Mouse (Mus musculus) midbrain, embryonic 16.5 days (tissue): ENCODE measurements around the gene Smco3. TPM values are rescaled to one million over a fixed set of nuclear protein-coding genes. Genes with fewer than 3 reads are reported as not detected.

Experiments
- ATAC-seq: fragments of 200-750 bp; cut with Nextera tagmentation; 2 replicates; pipeline ENCODE4 v1.8.0; 2017; ENCODE audit warnings: moderate TSS enrichment
- H3K27ac ChIP-seq: fragments of 300-500 bp; sonication (generic); 2 replicates; pipeline ENCODE4 v1.5.1; 2014; ENCODE audit warnings: mild to moderate bottlenecking, low read length, mixed read lengths
- H3K27me3 ChIP-seq: fragments of 300-500 bp; sonication (generic); 2 replicates; pipeline ENCODE4 v1.6.1; 2014; ENCODE audit warnings: low read depth, low read length, mixed read lengths; ENCODE audit not compliant: control insufficient read depth, insufficient read depth
- H3K36me3 ChIP-seq: fragments of 300-500 bp; sonication (generic); 2 replicates; pipeline ENCODE4 v1.6.1; 2014; ENCODE audit warnings: mild to moderate bottlenecking, low read length, moderate library complexity, mixed read lengths; ENCODE audit not compliant: control insufficient read depth, insufficient read depth
- H3K4me1 ChIP-seq: fragments of 300-500 bp; sonication (generic); 2 replicates; pipeline ENCODE4 v1.6.1; 2014; ENCODE audit warnings: mild to moderate bottlenecking, low read length, mixed read lengths; ENCODE audit not compliant: control insufficient read depth, insufficient read depth
- H3K4me2 ChIP-seq: fragments of 300-500 bp; sonication (generic); 2 replicates; pipeline ENCODE4 v1.6.1; 2014; ENCODE audit warnings: mild to moderate bottlenecking, low read length, mixed read lengths
- H3K4me3 ChIP-seq: fragments of 300-500 bp; sonication (generic); 2 replicates; pipeline ENCODE4 v1.5.1; 2014; ENCODE audit warnings: low read depth, mild to moderate bottlenecking, low read length, moderate library complexity, mixed read lengths
- H3K9ac ChIP-seq: fragments of 300-500 bp; sonication (generic); 2 replicates; pipeline ENCODE4 v1.6.1; 2014; ENCODE audit warnings: low read depth, low read length, mixed read lengths
- H3K9me3 ChIP-seq: fragments of 300-500 bp; sonication (generic); replicated peaks from 2 replicates; pipeline ENCODE4 v1.6.1; 2014; ENCODE audit warnings: mild to moderate bottlenecking, low read length, mixed read lengths; ENCODE audit not compliant: control insufficient read depth, poor library complexity, severe bottlenecking
- WGBS: fragments of 180-500 bp; shearing (Covaris S2); extraction: QIAGEN DNeasy Blood & Tissue Kit; methylation state at CpG from one replicate; pipeline ENCODE4 v1.1.7; 2014; 5-methylcytosine and 5-hydroxymethylcytosine counted together
- polyA plus RNA-seq: library from polyadenylated mRNA; unstranded; fragments of >200 nt; fragmentation: Nextera tagmentation; extraction: Ambion mirVana; gene quantifications from 2 replicates; pipeline ENCODE4 v1.2.1, GENCODE M21; 2015

Smco3 gene
- polyA plus RNA-seq, 1 experiment from 2014 or later, result 1.2 TPM

DNA sequence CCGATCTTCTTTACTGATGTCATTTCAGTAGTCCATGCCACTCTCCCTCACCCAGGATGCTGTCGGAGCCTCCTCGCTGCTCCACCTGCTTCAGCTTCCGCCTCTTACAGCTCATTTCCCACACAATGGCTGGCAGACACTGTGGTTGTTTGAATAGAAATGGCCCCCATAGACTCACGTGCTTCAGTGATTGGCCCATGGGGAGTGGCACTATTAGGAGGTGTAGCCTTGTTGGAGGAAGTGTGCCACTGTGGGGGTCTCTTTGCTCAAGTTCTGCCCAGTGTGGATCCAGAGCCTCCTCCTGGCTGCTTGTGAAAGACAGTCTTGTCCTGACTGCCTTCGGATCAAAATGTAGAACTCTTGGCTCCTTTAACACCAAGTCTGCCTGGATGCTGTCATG is 39.4 kb downstream of the Smco3 start:
- no peaks in the 10 kb centered on the region for H3K27me3 ChIP-seq
- H3K27ac ChIP-seq, result no peak overlapping the region
- H3K4me2 ChIP-seq, result no peak overlapping the region
- H3K4me1 ChIP-seq, result peaks cover 9% of the 10 kb centered on the region
- no peak for ATAC-seq
- WGBS, result 54% methylated on average over 6 of the region's 6 CpGs
- H3K36me3 ChIP-seq, result no peaks in the 10 kb centered on the region
- H3K9ac ChIP-seq, result no peak overlapping the region
- no peaks in the 10 kb centered on the region for H3K9me3 ChIP-seq
- H3K4me3 ChIP-seq, result no peak overlapping the region

DNA sequence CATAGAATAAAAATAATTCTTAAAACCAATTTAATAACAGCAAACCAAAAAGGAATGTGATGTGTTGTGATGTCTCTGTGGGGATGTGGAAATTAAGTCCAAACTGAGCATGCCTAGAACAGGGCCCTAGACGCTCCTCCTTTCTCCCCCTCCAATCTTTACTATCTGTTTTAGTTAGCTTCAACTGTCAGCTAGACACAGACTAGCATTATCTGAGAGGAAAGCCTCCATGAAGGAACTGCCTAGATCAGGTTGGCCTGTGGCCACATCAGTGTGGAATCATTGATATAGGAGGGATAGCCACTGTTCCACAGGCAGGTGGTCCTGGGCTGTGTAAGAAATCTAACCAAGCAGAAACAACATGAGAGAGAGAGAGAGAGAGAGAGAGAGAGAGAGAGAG is 40.1 kb downstream of the Smco3 start:
- WGBS, result 41% methylated on average over 1 of the region's 1 CpGs
- H3K27ac ChIP-seq, result no peak overlapping the region
- no peak for ATAC-seq
- no peak overlapping the region for H3K4me3 ChIP-seq
- H3K27me3 ChIP-seq, result no peaks in the 10 kb centered on the region
- H3K4me1 ChIP-seq, result peaks cover 9% of the 10 kb centered on the region
- no peak overlapping the region for H3K9ac ChIP-seq
- no peak overlapping the region for H3K4me2 ChIP-seq
- H3K9me3 ChIP-seq, result no peaks in the 10 kb centered on the region
- H3K36me3 ChIP-seq, result no peaks in the 10 kb centered on the region

DNA sequence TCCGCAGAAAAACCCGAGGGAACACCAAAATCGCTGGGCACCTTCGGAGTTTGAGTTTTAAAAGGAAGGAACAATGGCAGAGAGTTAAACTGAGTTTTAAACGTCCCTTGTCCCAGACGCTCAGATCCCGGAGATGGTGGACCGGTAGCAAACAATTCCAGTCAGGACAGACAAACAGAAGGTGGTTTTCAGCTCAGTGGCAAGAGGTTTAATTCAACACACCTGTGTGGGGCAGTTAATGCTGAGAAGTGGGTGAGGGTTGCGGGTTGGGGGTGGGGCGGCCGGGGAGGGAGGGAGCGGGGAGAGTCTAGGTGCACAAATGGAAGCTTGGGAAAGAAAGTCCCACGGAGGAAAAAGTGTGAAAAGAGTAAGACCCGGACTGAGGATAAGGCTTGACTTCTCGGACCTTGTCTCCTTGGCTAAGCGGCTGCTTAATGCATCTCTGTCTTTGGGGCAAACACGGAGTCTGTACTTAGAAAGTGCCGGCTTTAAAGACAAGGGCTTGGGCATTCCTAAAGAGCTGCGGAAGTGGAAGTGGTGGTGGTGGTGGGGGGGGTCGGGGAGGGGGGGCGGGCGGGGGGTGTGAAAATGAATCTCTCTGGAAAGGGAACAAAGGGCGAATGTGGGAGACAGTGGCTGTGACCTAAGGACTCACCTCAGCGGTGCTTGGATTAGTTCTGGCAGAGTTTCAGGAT is 41.3 kb downstream of the Smco3 start:
- Histone ChIP-seq H3K27ac (no peak overlapping the region), H3K4me1 (peaks cover 9% of the 10 kb centered on the region), H3K9me3 (no peaks in the 10 kb centered on the region), H3K4me2 (peak overlapping the region; percentile 58), H3K4me3 (peak overlapping the region; percentile 29), H3K9ac (no peak overlapping the region), H3K36me3 (no peaks in the 10 kb centered on the region), H3K27me3 (no peaks in the 10 kb centered on the region)
- under 1% methylated on average over 19 of the region's 24 CpGs for WGBS
- 0 out of 2 replicates have a peak, but pooled peaks have one; percentile 36 for ATAC-seq

DNA sequence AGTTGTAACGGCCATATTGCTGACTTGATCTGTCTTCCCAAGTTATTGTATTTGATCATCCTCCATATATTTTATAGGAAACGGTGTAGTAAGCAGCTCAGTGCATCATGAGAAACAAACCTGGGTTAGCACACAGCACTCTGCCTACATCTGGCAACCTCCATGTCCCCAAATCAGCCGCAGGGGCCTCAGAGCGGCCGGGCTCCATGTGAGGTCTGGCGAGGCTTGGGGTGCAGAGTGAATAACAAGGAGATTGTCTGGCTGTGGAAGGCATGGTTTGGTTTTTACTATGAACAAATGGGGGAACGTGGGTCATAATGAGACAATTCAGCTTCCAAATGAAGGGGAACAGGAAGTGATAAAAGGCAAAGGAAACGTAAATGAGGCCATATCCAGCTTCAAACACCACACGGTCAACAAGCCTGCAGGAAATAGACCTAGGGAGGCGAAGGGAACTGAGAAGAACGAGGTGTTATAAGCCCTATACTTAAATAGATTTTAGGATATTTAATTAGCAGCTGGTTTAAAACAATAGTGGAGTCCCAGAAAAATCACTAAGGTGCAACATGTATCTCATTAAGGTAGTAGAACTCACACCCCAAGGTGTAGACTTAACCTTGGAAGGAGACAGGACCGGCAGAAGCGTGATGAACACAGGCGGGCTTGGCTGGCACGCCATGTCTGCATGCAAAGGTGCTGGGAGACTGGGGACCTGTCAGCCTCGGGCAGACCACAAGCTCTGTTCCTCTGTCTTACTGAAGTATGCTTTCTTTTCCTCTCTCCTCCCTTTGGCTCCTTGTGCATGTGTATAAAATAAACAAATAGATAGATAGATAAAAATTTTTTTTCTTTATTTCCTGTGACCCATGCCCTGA is 42.1 kb downstream of the Smco3 start:
- 29% methylated on average over 16 of the region's 16 CpGs for WGBS
- Histone ChIP-seq H3K27ac (no peak overlapping the region), H3K36me3 (no peaks in the 10 kb centered on the region), H3K4me3 (peak overlapping the region; percentile 29), H3K27me3 (no peaks in the 10 kb centered on the region), H3K4me2 (peak overlapping the region; percentile 58), H3K4me1 (peaks cover 9% of the 10 kb centered on the region), H3K9me3 (no peaks in the 10 kb centered on the region), H3K9ac (no peak overlapping the region)
- no peak for ATAC-seq

DNA sequence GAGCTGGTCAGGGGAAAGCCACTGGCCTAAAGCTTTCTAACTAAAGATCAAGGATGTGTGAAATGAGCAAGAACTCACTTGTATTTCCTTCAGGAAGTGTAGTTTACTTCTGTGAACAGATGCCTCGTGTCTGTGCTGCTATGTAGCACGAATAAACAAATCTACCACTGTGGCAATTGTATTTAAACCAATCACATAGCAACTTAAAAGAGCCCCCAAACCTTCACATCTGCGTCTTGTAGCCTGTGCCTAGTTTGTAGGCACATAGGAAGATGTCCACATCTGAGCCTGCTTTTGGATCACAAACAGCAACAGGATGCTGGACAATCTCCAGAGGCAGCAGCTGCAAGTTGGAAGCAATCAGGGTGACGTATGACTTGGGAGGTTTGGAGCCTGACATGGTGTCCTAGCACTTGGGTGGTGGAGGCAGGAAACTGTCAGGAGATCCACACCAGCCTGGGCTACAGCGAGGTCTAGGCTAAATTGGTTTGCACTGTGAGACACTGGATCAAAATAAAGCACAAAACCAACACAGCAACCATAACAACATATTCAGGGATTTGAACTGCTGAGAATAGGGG is 45.8 kb downstream of the Smco3 start:
- H3K4me2 ChIP-seq, result no peak overlapping the region
- no peak overlapping the region for H3K27ac ChIP-seq
- H3K9ac ChIP-seq, result no peak overlapping the region
- no peaks in the 10 kb centered on the region for H3K9me3 ChIP-seq
- H3K36me3 ChIP-seq, result no peaks in the 10 kb centered on the region
- no peak overlapping the region for H3K4me3 ChIP-seq
- H3K27me3 ChIP-seq, result no peaks in the 10 kb centered on the region
- no peak for ATAC-seq
- H3K4me1 ChIP-seq, result peaks cover 9% of the 10 kb centered on the region
- 82% methylated on average over 5 of the region's 5 CpGs for WGBS

DNA sequence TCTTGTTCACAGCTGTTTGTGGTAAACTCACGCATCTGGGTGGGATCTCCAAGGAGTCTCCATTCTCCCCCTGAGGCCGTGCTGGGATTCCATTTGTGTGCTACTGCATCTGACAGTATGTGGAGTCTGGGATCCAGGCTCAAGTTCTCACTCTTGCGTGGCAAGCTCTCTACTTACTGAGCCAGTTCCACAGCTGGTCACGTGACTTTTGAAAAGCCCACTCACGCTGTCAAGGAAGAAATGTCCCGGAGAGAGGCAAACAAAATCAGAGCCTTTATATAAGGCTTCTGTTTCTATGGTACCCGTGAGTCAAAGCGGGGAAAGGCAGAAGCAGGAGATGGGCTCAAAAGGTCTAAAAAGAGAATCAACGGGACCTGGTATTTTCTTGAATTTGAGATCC is 52.5 kb downstream of the Smco3 start:
- whole genome bisulfite sequencing, result 68% methylated on average over 9 of the region's 9 CpGs
- Histone ChIP-seq H3K4me1 (no peaks in the 10 kb centered on the region), H3K9ac (no peak overlapping the region), H3K27me3 (no peaks in the 10 kb centered on the region), H3K9me3 (no peaks in the 10 kb centered on the region), H3K27ac (no peak overlapping the region), H3K36me3 (no peaks in the 10 kb centered on the region), H3K4me3 (no peak overlapping the region), H3K4me2 (no peak overlapping the region)
- no peak for ATAC-seq

DNA sequence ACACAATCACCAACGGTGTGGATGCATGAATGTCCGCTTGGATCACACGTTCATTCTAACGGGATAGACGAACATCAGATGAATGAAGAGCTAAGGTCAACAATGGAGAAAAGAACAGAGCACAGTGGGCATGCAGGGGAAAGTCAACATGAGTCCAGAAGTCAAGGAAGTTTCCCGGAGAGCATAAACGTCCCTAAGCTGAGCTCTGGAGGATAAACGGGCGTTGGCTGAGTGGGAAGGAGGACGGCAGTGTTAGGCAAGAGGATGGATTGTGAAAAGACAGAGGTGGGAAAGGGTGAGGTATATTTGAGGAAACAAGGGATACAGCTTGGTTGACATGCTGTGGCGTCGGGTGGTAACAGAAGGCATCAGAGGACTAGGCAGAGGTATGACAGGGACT is 53.1 kb downstream of the Smco3 start:
- H3K36me3 ChIP-seq, result no peaks in the 10 kb centered on the region
- WGBS, result 82% methylated on average over 12 of the region's 12 CpGs
- H3K4me1 ChIP-seq, result no peaks in the 10 kb centered on the region
- no peak for ATAC-seq
- no peak overlapping the region for H3K9ac ChIP-seq
- no peaks in the 10 kb centered on the region for H3K27me3 ChIP-seq
- no peak overlapping the region for H3K4me3 ChIP-seq
- H3K4me2 ChIP-seq, result no peak overlapping the region
- H3K9me3 ChIP-seq, result no peaks in the 10 kb centered on the region
- no peak overlapping the region for H3K27ac ChIP-seq

DNA sequence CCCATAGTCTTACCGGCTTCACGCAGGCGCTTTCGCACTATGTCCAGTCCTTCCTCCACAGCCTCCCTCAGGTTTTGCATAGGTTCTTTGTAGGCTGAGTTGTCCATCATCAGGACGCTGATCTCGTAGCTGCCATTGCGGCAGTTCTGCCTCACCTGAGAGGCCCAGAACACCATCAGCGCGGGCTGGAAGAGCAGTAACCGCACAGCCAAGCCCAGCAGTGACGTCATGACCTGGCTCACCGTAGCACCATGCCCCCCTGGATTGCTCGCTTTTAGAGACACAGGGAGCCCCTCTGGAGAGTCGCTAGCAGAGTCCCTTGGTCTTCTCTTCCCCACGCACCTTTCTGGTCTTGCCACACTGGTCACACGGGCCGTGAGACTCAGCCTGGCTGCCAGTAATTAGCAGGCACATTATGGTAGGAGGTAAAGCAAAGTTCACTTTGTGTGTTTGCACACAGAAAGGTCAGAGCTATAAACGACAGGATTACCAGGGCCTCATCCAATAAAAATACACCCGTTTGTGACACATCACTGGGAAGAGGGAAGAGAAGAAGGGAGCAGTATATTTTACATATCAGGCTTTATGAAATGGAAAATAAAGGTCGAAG is 53.8 kb downstream of the Smco3 start, which contains the start of gene Gucy2c:
Gucy2c (minus strand) TSS at position 389 of the 610 bp plus-strand sequence.
- Histone ChIP-seq H3K27me3 (no peaks in the 10 kb centered on the region), H3K4me3 (no peak within 1 kb of the TSS), H3K9ac (no peak within 1 kb of the TSS), H3K9me3 (no peaks in the 10 kb centered on the region), H3K36me3 (no peaks in the 10 kb centered on the region), H3K27ac (no peak within 1 kb of the TSS), H3K4me1 (no peaks in the 10 kb centered on the region), H3K4me2 (no peak within 1 kb of the TSS)
- no peak for ATAC-seq
- 79% methylated on average over 20 of the region's 20 CpGs for WGBS
